Mouse (Mus musculus): Measurements from ENCODE around the gene Tomm70a. TPM values are rescaled to one million over a fixed set of nuclear protein-coding genes. Genes with fewer than 3 reads are reported as not detected.

Tomm70a gene
- polyA plus RNA-seq, 1 experiment, result 9.8 TPM

- WGBS, result 75% methylated on average over 5 of the region's 5 CpGs
- DNase-seq (ENCODE audit: low read depth, low spot score), result no peak
These were observed 60.5 kb downstream of the Tomm70a start for GRCm38 (mm10) chr16:57182037-57182436.

GRCm38 (mm10) chr16:57186618-57187017 is 65.1 kb downstream of the Tomm70a start:
- no peak for DNase-seq (ENCODE audit: low read depth, low spot score)
- 73% methylated on average over 4 of the region's 4 CpGs for WGBS

GRCm38 (mm10) chr16:57189493-57189892 is 68.0 kb downstream of the Tomm70a start:
- 68% methylated on average over 2 of the region's 2 CpGs for WGBS
- no peak for DNase-seq (ENCODE audit: low read depth, low spot score)

DNA sequence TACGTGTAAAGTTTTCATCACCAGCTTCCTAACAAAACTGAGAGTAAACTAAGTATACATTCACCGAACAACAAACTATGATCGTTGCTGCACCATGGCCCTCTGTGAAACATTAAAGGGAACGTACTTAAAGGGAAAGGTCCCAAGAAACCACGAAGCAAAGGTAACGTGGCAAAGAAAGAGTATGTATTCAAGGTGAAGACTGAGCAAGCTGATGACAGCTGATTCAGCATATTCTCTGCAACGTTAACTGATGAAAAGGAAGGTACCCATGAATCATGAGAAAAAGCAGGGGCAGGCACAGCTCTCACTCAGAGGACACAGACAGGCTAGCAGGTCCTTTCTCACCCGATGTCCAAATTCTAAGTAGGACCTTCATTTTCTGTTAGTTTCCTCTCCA is 68.9 kb downstream of the Tomm70a start:
- DNase-seq (ENCODE audit: low read depth, low spot score), result no peak
- 90% methylated on average over 8 of the region's 8 CpGs for WGBS

DNA sequence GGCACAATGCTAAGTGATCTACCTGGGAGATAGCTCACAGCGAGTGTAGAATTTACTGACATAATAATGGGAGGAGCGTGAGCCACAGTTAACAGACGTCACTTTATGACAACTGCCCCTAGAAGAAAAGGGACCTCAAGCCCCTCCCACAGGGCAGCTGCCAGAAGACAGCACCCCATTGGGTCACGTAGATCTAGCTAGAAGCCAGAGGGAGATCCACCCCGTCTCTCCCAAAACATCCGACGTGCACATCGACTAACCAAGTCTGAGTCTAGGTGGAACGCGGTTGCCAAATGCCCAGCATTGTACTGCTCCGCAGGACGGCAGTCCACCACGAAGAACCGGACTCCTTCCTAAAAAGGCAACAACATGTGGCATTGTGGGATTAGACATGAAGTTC is 69.7 kb downstream of the Tomm70a start:
- DNase-seq (ENCODE audit: low read depth, low spot score), result no peak
- 93% methylated on average over 14 of the region's 14 CpGs for WGBS

- 88% methylated on average over 5 of the region's 5 CpGs for WGBS
- DNase-seq (ENCODE audit: low read depth, low spot score), result no peak
These were observed 75.1 kb downstream of the Tomm70a start for GRCm38 (mm10) chr16:57196590-57196989.

DNA sequence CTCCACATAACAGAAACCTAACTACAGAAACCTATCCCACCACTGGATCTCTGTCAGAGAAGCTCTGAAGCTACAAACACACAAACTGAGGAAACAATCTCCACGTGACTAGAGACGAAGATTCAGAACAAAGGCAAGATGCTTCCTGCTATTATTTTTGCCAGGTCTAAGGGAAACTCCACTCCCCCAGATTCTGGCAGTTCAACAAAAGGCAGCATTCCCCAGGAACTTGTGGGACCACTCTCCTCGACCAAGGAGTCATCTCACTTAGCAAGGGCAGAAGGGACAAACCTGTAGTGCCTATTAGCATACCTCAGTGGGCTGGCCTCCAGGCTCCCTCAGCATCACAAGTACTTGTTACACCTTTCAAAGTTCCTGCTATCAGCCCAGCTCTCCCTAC is 75.8 kb downstream of the Tomm70a start:
- WGBS, result 66% methylated on average over 3 of the region's 3 CpGs
- DNase-seq (ENCODE audit: low read depth, low spot score), result no peak

Other genes with a start within 250 kb of the Tomm70a start
- 0.88 and 1.2 TPM in 2 replicates for gene Tmem45a, start 235.5 kb upstream of the Tomm70a start, polyA plus RNA-seq (2012; rRNA removed)
- gene Lnp1, start 193.6 kb upstream of the Tomm70a start, polyA plus RNA-seq (2012; rRNA removed), result not detected in 2 replicates
- gene Tmem45a2, start 50.3 kb upstream of the Tomm70a start, polyA plus RNA-seq (2012; rRNA removed), result not detected in 2 replicates
- gene Nit2, start 45.6 kb downstream of the Tomm70a start, polyA plus RNA-seq (2012; rRNA removed), result 12.9 and 16.5 TPM in 2 replicates
- gene Tbc1d23, start 109.8 kb downstream of the Tomm70a start, polyA plus RNA-seq (2012; rRNA removed), result 9.7 and 16.0 TPM in 2 replicates
- gene Tmem30c, start 171.2 kb downstream of the Tomm70a start, polyA plus RNA-seq (2012; rRNA removed), result 0.06 TPM in 1 of 2 replicates, not detected in the other
- gene Filip1l, start 231.4 kb downstream of the Tomm70a start, polyA plus RNA-seq (2012; rRNA removed), result 11.0 and 13.0 TPM in 2 replicates

Data from large intestine, adult 2 months (tissue).